Mouse (Mus musculus) neural tube, embryonic 14.5 days (tissue): ENCODE data around the gene H2afb3. TPM values are rescaled to one million over a fixed set of nuclear protein-coding genes. Genes with fewer than 3 reads are reported as not detected.

Source experiments
- polyA plus RNA-seq: library from polyadenylated mRNA; unstranded; fragments of >200 nt; fragmentation: Nextera tagmentation; extraction: Ambion mirVana; gene quantifications from 2 replicates; pipeline ENCODE4 v1.2.1, GENCODE M21; 2014

H2afb3 gene
- polyA plus RNA-seq, 1 experiment from 2014 or later, result not detected

Other genes starting within 250 kb of the H2afb3 start
- gene Pcdh11x, start 22.8 kb downstream of the H2afb3 start, polyA plus RNA-seq, result 44.3 and 65.4 TPM in 2 replicates